Mouse (Mus musculus) MEL (cell line): ENCODE results near the gene Mrgprg. TPM values are rescaled to one million over a fixed set of nuclear protein-coding genes. Genes with fewer than 3 reads are reported as not detected.

Experiments used
- DNase-seq: peaks from one replicate; pipeline ENCODE4 v3.0.0; 2011; ENCODE audit warnings: low read depth, low spot score
- H3K27ac ChIP-seq: 2 replicates; pipeline ENCODE4 v1.5.1; 2012; ENCODE audit warnings: low read depth, mild to moderate bottlenecking, control low read depth, low read length, moderate library complexity; ENCODE audit not compliant: control insufficient read depth
- H3K27me3 ChIP-seq, 2 experiments: fragments of 150-350 bp in 1 of 2; sonication (generic) in 1 of 2; 2 replicates each; pipeline ENCODE4 v1.6.1; 2012; ENCODE audit warnings: low read length in 2 of 2, mild to moderate bottlenecking in 2 of 2, improper control_type of control experiment in 1 of 2, moderate library complexity in 1 of 2; ENCODE audit not compliant: insufficient read depth in 2 of 2, control insufficient read depth in 1 of 2
- H3K36me3 ChIP-seq, 2 experiments: 2 replicates each; pipeline ENCODE4 v1.6.1; 2012 to 2014; ENCODE audit warnings: low read length in 2 of 2, improper control_type of control experiment in 1 of 2, inconsistent platforms in 1 of 2, mild to moderate bottlenecking in 1 of 2; ENCODE audit not compliant: insufficient read depth in 2 of 2, control insufficient read depth in 1 of 2
- H3K4me1 ChIP-seq, 2 experiments: fragments of 150-350 bp in 1 of 2; sonication (generic) in 1 of 2; 2 replicates each; pipeline ENCODE4 v1.6.1; 2012; ENCODE audit warnings: low read length in 2 of 2, improper control_type of control experiment in 1 of 2, mild to moderate bottlenecking in 1 of 2; ENCODE audit not compliant: insufficient read depth in 2 of 2, control insufficient read depth in 1 of 2
- H3K4me3 ChIP-seq, 2 experiments: fragments of 150-350 bp in 1 of 2; sonication (generic) in 1 of 2; 2 replicates each; pipeline ENCODE4 v1.5.1; 2012; ENCODE audit warnings: low read depth in 2 of 2, low read length in 2 of 2, mild to moderate bottlenecking in 2 of 2, moderate library complexity in 2 of 2, control low read depth in 1 of 2, improper control_type of control experiment in 1 of 2; ENCODE audit not compliant: control insufficient read depth in 1 of 2, insufficient read depth in 1 of 2
- H3K79me2 ChIP-seq: 2 replicates; pipeline ENCODE4 v1.6.1; 2012; ENCODE audit warnings: mild to moderate bottlenecking, low read length, moderate library complexity; ENCODE audit not compliant: control insufficient read depth, poor library complexity, insufficient read depth
- H3K9ac ChIP-seq: 2 replicates; pipeline ENCODE4 v1.6.1; 2012; ENCODE audit warnings: low read depth, mild to moderate bottlenecking, control low read depth, low read length, moderate library complexity; ENCODE audit not compliant: control insufficient read depth, poor library complexity, severe bottlenecking
- H3K9me3 ChIP-seq: fragments of 150-350 bp; sonication (generic); replicated peaks from 2 replicates; pipeline ENCODE4 v1.6.1; 2012; ENCODE audit warnings: mild to moderate bottlenecking, low read length, improper control_type of control experiment, moderate library complexity; ENCODE audit not compliant: insufficient read depth
- BHLHE40 ChIP-seq: IDR thresholded peaks from 2 replicates; pipeline ENCODE4 v1.6.1; 2012; ENCODE audit warnings: low read depth, mild to moderate bottlenecking, inconsistent platforms, low read length, improper control_type of control experiment, borderline replicate concordance
- CHD1 ChIP-seq: IDR thresholded peaks from 2 replicates; pipeline ENCODE4 v1.6.1; 2012; ENCODE audit warnings: low read depth, mild to moderate bottlenecking, inconsistent platforms, low read length, improper control_type of control experiment
- CHD2 ChIP-seq: IDR thresholded peaks from 2 replicates; pipeline ENCODE4 v1.6.1; 2011; ENCODE audit warnings: low read length, improper control_type of control experiment
- E2F4 ChIP-seq: IDR thresholded peaks from 2 replicates; pipeline ENCODE4 v1.6.1; 2011; ENCODE audit warnings: low read depth, low read length, improper control_type of control experiment, borderline replicate concordance
- EP300 ChIP-seq, 2 experiments: IDR thresholded peaks; 2 replicates each; pipeline ENCODE4 v1.6.1; 2011; ENCODE audit warnings: improper control_type of control experiment in 2 of 2, low read length in 2 of 2, low read depth in 1 of 2, mild to moderate bottlenecking in 1 of 2
- ETS1 ChIP-seq: IDR thresholded peaks from 2 replicates; pipeline ENCODE4 v1.6.1; 2012; ENCODE audit warnings: low read depth, mild to moderate bottlenecking, inconsistent platforms, low read length, improper control_type of control experiment, moderate library complexity
- GABPA ChIP-seq: IDR thresholded peaks from 2 replicates; pipeline ENCODE4 v1.6.1; 2012; ENCODE audit warnings: low read depth, mild to moderate bottlenecking, inconsistent platforms, low read length, improper control_type of control experiment, moderate library complexity
- GATA1 ChIP-seq: IDR thresholded peaks from 2 replicates; pipeline ENCODE4 v1.6.1; 2011; ENCODE audit warnings: low read depth, low read length, improper control_type of control experiment
- KAT2A ChIP-seq: conservative IDR thresholded peaks from 2 replicates; pipeline ENCODE4 v1.6.1; 2012; ENCODE audit warnings: low read depth, low read length, improper control_type of control experiment, inconsistent platforms
- MAX ChIP-seq: IDR thresholded peaks from 2 replicates; pipeline ENCODE4 v1.6.1; 2011; ENCODE audit warnings: low read length, improper control_type of control experiment
- MAZ ChIP-seq: IDR thresholded peaks from 2 replicates; pipeline ENCODE4 v1.6.1; 2012; ENCODE audit warnings: low read depth, mild to moderate bottlenecking, inconsistent platforms, low read length, improper control_type of control experiment
- MEF2A ChIP-seq: IDR thresholded peaks from 2 replicates; pipeline ENCODE4 v1.6.1; 2014; ENCODE audit warnings: low read depth, mild to moderate bottlenecking, inconsistent platforms, low read length, improper control_type of control experiment; ENCODE audit not compliant: poor library complexity, insufficient replicate concordance, severe bottlenecking; ENCODE audit errors: extremely low read depth
- MYB ChIP-seq: IDR thresholded peaks from 2 replicates; pipeline ENCODE4 v1.6.1; 2011; ENCODE audit warnings: mild to moderate bottlenecking, low read depth, low read length, improper control_type of control experiment
- MYC ChIP-seq: IDR thresholded peaks from 2 replicates; pipeline ENCODE4 v1.6.1; 2011; ENCODE audit warnings: low read depth, mild to moderate bottlenecking, low read length, improper control_type of control experiment, moderate library complexity
- NELFE ChIP-seq: IDR thresholded peaks from 2 replicates; pipeline ENCODE4 v1.6.1; 2011; ENCODE audit warnings: low read depth, low read length, improper control_type of control experiment
- NRF1 ChIP-seq: IDR thresholded peaks from 2 replicates; pipeline ENCODE4 v1.6.1; 2014; ENCODE audit warnings: low read depth, mild to moderate bottlenecking, inconsistent platforms, low read length, improper control_type of control experiment, moderate library complexity; ENCODE audit not compliant: poor library complexity, insufficient read depth, severe bottlenecking
- POLR2AphosphoS2 ChIP-seq: IDR thresholded peaks from 2 replicates; pipeline ENCODE4 v1.6.1; 2011; ENCODE audit warnings: low read length, improper control_type of control experiment
- RCOR1 ChIP-seq: IDR thresholded peaks from 2 replicates; pipeline ENCODE4 v1.6.1; 2012; ENCODE audit warnings: low read depth, mild to moderate bottlenecking, inconsistent platforms, low read length, improper control_type of control experiment
- SIN3A ChIP-seq: IDR thresholded peaks from 2 replicates; pipeline ENCODE4 v1.6.1; 2012; ENCODE audit warnings: low read length, improper control_type of control experiment, inconsistent platforms
- TAL1 ChIP-seq: IDR thresholded peaks from 2 replicates; pipeline ENCODE4 v1.6.1; 2012; ENCODE audit warnings: mild to moderate bottlenecking, inconsistent platforms, low read length, moderate library complexity, mixed read lengths
- TBP ChIP-seq: IDR thresholded peaks from 2 replicates; pipeline ENCODE4 v1.8.0; 2011; ENCODE audit warnings: low read depth, low read length, improper control_type of control experiment
- UBTF ChIP-seq: IDR thresholded peaks from 2 replicates; pipeline ENCODE4 v1.6.1; 2012; ENCODE audit warnings: low read depth, mild to moderate bottlenecking, inconsistent platforms, low read length, improper control_type of control experiment, moderate library complexity, borderline replicate concordance; ENCODE audit not compliant: insufficient read depth
- USF2 ChIP-seq, 2 experiments: IDR thresholded peaks; 2 replicates each; pipeline ENCODE4 v1.6.1; 2011 to 2012; ENCODE audit warnings: improper control_type of control experiment in 2 of 2, low read length in 2 of 2, borderline replicate concordance in 1 of 2, inconsistent platforms in 1 of 2, low read depth in 1 of 2, mild to moderate bottlenecking in 1 of 2; ENCODE audit not compliant: insufficient read depth in 1 of 2
- polyA plus RNA-seq, 2 experiments: library from polyadenylated mRNA; stranded (reverse) in 1 of 2; unstranded in 1 of 2; fragments of >175 nt in 1 of 2; fragments of >200 nt in 1 of 2; gene quantifications; 2 replicates each; pipeline versions ENCODE4 v1.2.1 to v1.2.4; 2012; ENCODE audit warnings: low replicate concordance in 2 of 2, low read depth in 1 of 2; ENCODE audit not compliant: insufficient read length in 2 of 2, insufficient read depth in 1 of 2, missing spikeins in 1 of 2
- total RNA-seq: library from RNA; depleted of rRNA; stranded (reverse); fragments of 300-350 nt; gene quantifications from 2 replicates; pipeline ENCODE4 v1.2.3, GENCODE M21; 2012

Gene Mrgprg
- total and polyA plus RNA-seq, 3 experiments, result not detected

DNA sequence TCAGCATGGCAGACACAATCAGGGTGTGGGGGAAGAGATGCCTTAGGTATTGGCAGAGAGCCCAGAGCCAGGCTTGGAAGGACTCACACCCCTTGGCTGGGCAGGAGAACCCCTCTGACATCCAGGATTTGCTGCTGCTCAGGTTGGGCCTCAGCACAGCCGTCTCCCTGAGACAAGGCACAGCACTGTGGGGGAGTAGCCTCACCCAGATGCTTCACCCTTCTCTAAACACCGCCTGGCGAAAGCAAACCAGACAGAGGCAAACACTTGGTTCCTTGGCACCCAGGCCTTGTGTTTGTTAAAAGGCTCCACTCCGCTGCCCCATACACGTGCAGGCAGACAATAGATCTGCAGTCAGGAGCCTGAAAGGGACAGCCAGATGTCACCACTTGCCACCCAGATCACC, 28.2 kb downstream of the Mrgprg start:
- Histone ChIP-seq H3K4me3 (no peak overlapping the region), H3K79me2 (no peaks in the 10 kb centered on the region), H3K9ac (no peak overlapping the region), H3K9me3 (no peaks in the 10 kb centered on the region), H3K27ac (no peak overlapping the region), H3K4me1 (no peaks in the 10 kb centered on the region), H3K36me3 (no peaks in the 10 kb centered on the region), H3K27me3 (no peaks in the 10 kb centered on the region)
- TF ChIP-seq BHLHE40, result no peak
- no peak for TF ChIP-seq USF2 (IDR thresholded peaks at IDR 0.05; ENCODE audit: borderline replicate concordance in 1 of 2, insufficient read depth in 1 of 2, low read depth in 1 of 2, low read length in 2 of 2)
- TF ChIP-seq MAZ, result no peak
- TF ChIP-seq E2F4, result no peak
- no peak for TF ChIP-seq TBP
- TF ChIP-seq GATA1, result no peak
- no peak for TF ChIP-seq ETS1
- no peak for TF ChIP-seq MEF2A
- TF ChIP-seq RCOR1, result no peak
- no peak for TF ChIP-seq UBTF
- TF ChIP-seq TAL1, result no peak
- no peak for TF ChIP-seq NRF1
- no peak for TF ChIP-seq GABPA
- TF ChIP-seq EP300 (IDR thresholded peaks at IDR 0.05; ENCODE audit: low read depth in 1 of 2, low read length in 2 of 2), result no peak
- no peak for TF ChIP-seq KAT2A
- no peak for TF ChIP-seq MYC
- no peak for TF ChIP-seq CHD2
- DNase-seq, result no peak

DNA sequence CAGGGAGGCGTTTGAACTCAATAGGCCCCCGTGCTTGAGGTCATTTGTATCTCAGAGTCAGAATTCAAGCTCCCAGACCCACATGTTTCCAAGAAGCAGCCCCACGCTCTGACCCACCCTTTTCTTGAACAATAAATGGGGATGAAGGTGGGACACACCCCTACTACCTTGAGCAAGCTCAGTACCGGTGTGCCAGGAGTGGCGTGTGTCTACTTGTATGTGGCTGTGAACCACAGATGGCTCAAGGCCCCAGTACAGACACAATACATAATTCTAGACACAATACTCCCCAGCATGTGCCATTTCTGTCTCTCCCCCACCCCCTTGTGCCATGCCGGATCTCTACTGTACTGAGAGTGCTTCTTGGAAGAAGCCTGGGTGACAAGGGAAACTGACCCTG, 28.6 kb downstream of the Mrgprg start:
- Histone ChIP-seq H3K4me3 (no peak overlapping the region), H3K4me1 (no peaks in the 10 kb centered on the region), H3K9me3 (no peaks in the 10 kb centered on the region), H3K27me3 (no peaks in the 10 kb centered on the region), H3K9ac (no peak overlapping the region), H3K79me2 (no peaks in the 10 kb centered on the region), H3K27ac (no peak overlapping the region), H3K36me3 (no peaks in the 10 kb centered on the region)
- TF ChIP-seq TBP (no peak), NELFE (no peak), MAX (no peak), CHD1 (no peak), USF2 (IDR thresholded peaks at IDR 0.05; ENCODE audit: borderline replicate concordance in 1 of 2, insufficient read depth in 1 of 2, low read depth in 1 of 2, low read length in 2 of 2) (no peak), MYB (no peak), GATA1 (no peak), SIN3A (no peak), E2F4 (no peak), POLR2AphosphoS2 (no peak)
- DNase-seq, result no peak
